Mouse (Mus musculus): ENCODE measurements around the gene Ttc28. TPM values are rescaled to one million over a fixed set of nuclear protein-coding genes. Genes with fewer than 3 reads are reported as not detected.

Ttc28 gene
- total and polyA plus RNA-seq, 3 experiments = 1.1 to 1.8 TPM; not detected in 1

- DNase-seq (ENCODE audit: low read depth, low spot score) = no peak
- no peaks in the 10 kb centered on the region; a peak in 1 of 4 replicates for H3K27me3 ChIP-seq (ENCODE audit: control insufficient read depth in 1 of 2, insufficient read depth in 2 of 2, low read length in 2 of 2)
- H3K9me3 ChIP-seq (replicated peaks; ENCODE audit: insufficient read depth, low read length) = no peaks in the 10 kb centered on the region
- H3K9ac ChIP-seq (ENCODE audit: control insufficient read depth, low read depth, low read length, poor library complexity, severe bottlenecking) = no peak overlapping the region
- no peaks in the 10 kb centered on the region for H3K4me1 ChIP-seq (ENCODE audit: control insufficient read depth in 1 of 2, insufficient read depth in 2 of 2, low read length in 2 of 2)
- no peak overlapping the region for H3K4me3 ChIP-seq (ENCODE audit: control insufficient read depth in 1 of 2, insufficient read depth in 1 of 2, low read depth in 2 of 2, low read length in 2 of 2)
- TF ChIP-seq SIN3A (IDR thresholded peaks at IDR 0.05; ENCODE audit: low read length) = no peak
- H3K36me3 ChIP-seq (ENCODE audit: control insufficient read depth in 1 of 2, insufficient read depth in 2 of 2, low read length in 2 of 2) = no peaks in the 10 kb centered on the region
- H3K79me2 ChIP-seq (ENCODE audit: control insufficient read depth, insufficient read depth, low read length, poor library complexity) = no peaks in the 10 kb centered on the region
- H3K27ac ChIP-seq (ENCODE audit: control insufficient read depth, low read depth, low read length) = no peak overlapping the region
Measured at GRCm38 (mm10) chr5:111151882-111152759, 272.5 kb downstream of the Ttc28 start.

- no peaks in the 10 kb centered on the region for H3K4me1 ChIP-seq (ENCODE audit: control insufficient read depth in 1 of 2, insufficient read depth in 2 of 2, low read length in 2 of 2)
- no peak for DNase-seq (ENCODE audit: low read depth, low spot score)
- H3K9me3 ChIP-seq (replicated peaks; ENCODE audit: insufficient read depth, low read length) = no peaks in the 10 kb centered on the region
- no peak overlapping the region for H3K27ac ChIP-seq (ENCODE audit: control insufficient read depth, low read depth, low read length)
- no peak overlapping the region for H3K4me3 ChIP-seq (ENCODE audit: control insufficient read depth in 1 of 2, insufficient read depth in 1 of 2, low read depth in 2 of 2, low read length in 2 of 2)
- H3K36me3 ChIP-seq (ENCODE audit: control insufficient read depth in 1 of 2, insufficient read depth in 2 of 2, low read length in 2 of 2) = no peaks in the 10 kb centered on the region
- TF ChIP-seq ZMIZ1 (IDR thresholded peaks at IDR 0.05; ENCODE audit: low read depth, low read length) (no peak), ZKSCAN1 (IDR thresholded peaks at IDR 0.05; ENCODE audit: low read depth, low read length) (no peak)
- H3K9ac ChIP-seq (ENCODE audit: control insufficient read depth, low read depth, low read length, poor library complexity, severe bottlenecking) = no peak overlapping the region
- H3K79me2 ChIP-seq (ENCODE audit: control insufficient read depth, insufficient read depth, low read length, poor library complexity) = no peaks in the 10 kb centered on the region
- no peaks in the 10 kb centered on the region for H3K27me3 ChIP-seq (ENCODE audit: control insufficient read depth in 1 of 2, insufficient read depth in 2 of 2, low read length in 2 of 2)
Measured at GRCm38 (mm10) chr5:111154586-111154985, 275.0 kb downstream of the Ttc28 start.

GRCm38 (mm10) chr5:111155271-111155670 is 275.7 kb downstream of the Ttc28 start:
- H3K27ac ChIP-seq (ENCODE audit: control insufficient read depth, low read depth, low read length) = no peak overlapping the region
- no peaks in the 10 kb centered on the region for H3K4me1 ChIP-seq (ENCODE audit: control insufficient read depth in 1 of 2, insufficient read depth in 2 of 2, low read length in 2 of 2)
- no peaks in the 10 kb centered on the region for H3K79me2 ChIP-seq (ENCODE audit: control insufficient read depth, insufficient read depth, low read length, poor library complexity)
- H3K4me3 ChIP-seq (ENCODE audit: control insufficient read depth in 1 of 2, insufficient read depth in 1 of 2, low read depth in 2 of 2, low read length in 2 of 2) = no peak overlapping the region
- no peaks in the 10 kb centered on the region for H3K9me3 ChIP-seq (replicated peaks; ENCODE audit: insufficient read depth, low read length)
- TF ChIP-seq POLR2AphosphoS5 (IDR thresholded peaks at IDR 0.05; ENCODE audit: borderline replicate concordance, low read depth, low read length) (no peak), SIN3A (IDR thresholded peaks at IDR 0.05; ENCODE audit: low read length) (no peak), GATA1 (IDR thresholded peaks at IDR 0.05; ENCODE audit: low read depth, low read length) (no peak)
- H3K36me3 ChIP-seq (ENCODE audit: control insufficient read depth in 1 of 2, insufficient read depth in 2 of 2, low read length in 2 of 2) = no peaks in the 10 kb centered on the region
- no peak overlapping the region for H3K9ac ChIP-seq (ENCODE audit: control insufficient read depth, low read depth, low read length, poor library complexity, severe bottlenecking)
- H3K27me3 ChIP-seq (ENCODE audit: control insufficient read depth in 1 of 2, insufficient read depth in 2 of 2, low read length in 2 of 2) = no peaks in the 10 kb centered on the region
- no peak for DNase-seq (ENCODE audit: low read depth, low spot score)

GRCm38 (mm10) chr5:111155928-111156327 is 276.3 kb downstream of the Ttc28 start:
- no peak overlapping the region for H3K4me3 ChIP-seq (ENCODE audit: control insufficient read depth in 1 of 2, insufficient read depth in 1 of 2, low read depth in 2 of 2, low read length in 2 of 2)
- H3K79me2 ChIP-seq (ENCODE audit: control insufficient read depth, insufficient read depth, low read length, poor library complexity) = no peaks in the 10 kb centered on the region
- no peak for TF ChIP-seq CHD2 (IDR thresholded peaks at IDR 0.05; ENCODE audit: low read length)
- TF ChIP-seq TAL1 (IDR thresholded peaks at IDR 0.05; ENCODE audit: low read length) = no peak
- no peak for TF ChIP-seq ELF1 (IDR thresholded peaks at IDR 0.05; ENCODE audit: low read depth, low read length)
- no peak for TF ChIP-seq SIN3A (IDR thresholded peaks at IDR 0.05; ENCODE audit: low read length)
- TF ChIP-seq MAX (IDR thresholded peaks at IDR 0.05; ENCODE audit: low read length) = no peak
- no peak for TF ChIP-seq ZKSCAN1 (IDR thresholded peaks at IDR 0.05; ENCODE audit: low read depth, low read length)
- no peak for TF ChIP-seq BHLHE40 (IDR thresholded peaks at IDR 0.05; ENCODE audit: borderline replicate concordance, low read depth, low read length)
- no peak for TF ChIP-seq MEF2A (IDR thresholded peaks at IDR 0.05; ENCODE audit: extremely low read depth, insufficient replicate concordance, low read depth, low read length, poor library complexity, severe bottlenecking)
- TF ChIP-seq SMC3 (IDR thresholded peaks at IDR 0.05; ENCODE audit: low read depth, low read length) = no peak
- no peak for TF ChIP-seq USF2 (IDR thresholded peaks at IDR 0.05; ENCODE audit: borderline replicate concordance in 1 of 2, insufficient read depth in 1 of 2, low read depth in 1 of 2, low read length in 2 of 2)
- no peak overlapping the region for H3K27ac ChIP-seq (ENCODE audit: control insufficient read depth, low read depth, low read length)
- H3K4me1 ChIP-seq (ENCODE audit: control insufficient read depth in 1 of 2, insufficient read depth in 2 of 2, low read length in 2 of 2) = no peaks in the 10 kb centered on the region; a peak in 1 of 4 replicates
- no peak for DNase-seq (ENCODE audit: low read depth, low spot score)
- H3K9ac ChIP-seq (ENCODE audit: control insufficient read depth, low read depth, low read length, poor library complexity, severe bottlenecking) = no peak overlapping the region
- no peaks in the 10 kb centered on the region for H3K27me3 ChIP-seq (ENCODE audit: control insufficient read depth in 1 of 2, insufficient read depth in 2 of 2, low read length in 2 of 2)
- H3K36me3 ChIP-seq (ENCODE audit: control insufficient read depth in 1 of 2, insufficient read depth in 2 of 2, low read length in 2 of 2) = no peaks in the 10 kb centered on the region
- no peaks in the 10 kb centered on the region for H3K9me3 ChIP-seq (replicated peaks; ENCODE audit: insufficient read depth, low read length)

Data from MEL (cell line).